Mouse (Mus musculus) neural tube, embryonic 12.5 days (tissue): Measurements from ENCODE around the gene Socs4. TPM values are rescaled to one million over a fixed set of nuclear protein-coding genes. Genes with fewer than 3 reads are reported as not detected.
A peak's percentile ranks its signal among the peaks of the same experiment; 100 is the strongest.

Source experiments
- ATAC-seq: fragments of 200-750 bp; cut with Nextera tagmentation; 2 replicates; pipeline ENCODE4 v1.8.0; 2017; ENCODE audit warnings: low read depth, mild to moderate bottlenecking, moderate TSS enrichment, moderate library complexity; ENCODE audit not compliant: low FRiP score
- H3K27ac ChIP-seq: fragments of 300-500 bp; sonication (generic); 2 replicates; pipeline ENCODE4 v1.5.1; 2016
- H3K27me3 ChIP-seq: fragments of 300-500 bp; sonication (generic); replicated peaks from 2 replicates; pipeline ENCODE4 v1.6.1; 2016; ENCODE audit warnings: mild to moderate bottlenecking
- H3K36me3 ChIP-seq: fragments of 300-500 bp; sonication (generic); 2 replicates; pipeline ENCODE4 v1.6.1; 2016; ENCODE audit warnings: mild to moderate bottlenecking
- H3K4me1 ChIP-seq: fragments of 300-500 bp; sonication (generic); 2 replicates; pipeline ENCODE4 v1.6.1; 2016
- H3K4me2 ChIP-seq: fragments of 300-500 bp; sonication (generic); replicated peaks from 2 replicates; pipeline ENCODE4 v1.6.1; 2016; ENCODE audit warnings: mild to moderate bottlenecking
- H3K4me3 ChIP-seq: fragments of 300-500 bp; sonication (generic); 2 replicates; pipeline ENCODE4 v1.5.1; 2016
- H3K9ac ChIP-seq: fragments of 300-500 bp; sonication (generic); 2 replicates; pipeline ENCODE4 v1.6.1; 2016; ENCODE audit warnings: mild to moderate bottlenecking
- H3K9me3 ChIP-seq: fragments of 300-500 bp; sonication (generic); 2 replicates; pipeline ENCODE4 v1.6.1; 2016; ENCODE audit warnings: mild to moderate bottlenecking
- WGBS: fragments of 180-500 bp; shearing (Covaris S2); methylation state at CpG from one replicate; pipeline ENCODE4 v1.1.7; 2016; 5-methylcytosine and 5-hydroxymethylcytosine counted together
- polyA plus RNA-seq: library from polyadenylated mRNA; unstranded; fragments of >200 nt; fragmentation: Nextera tagmentation; extraction: Ambion mirVana; gene quantifications from 2 replicates; pipeline ENCODE4 v1.2.1, GENCODE M21; 2016

The Socs4 gene
- polyA plus RNA-seq, 1 experiment from 2014 or later = 5.2 TPM

DNA sequence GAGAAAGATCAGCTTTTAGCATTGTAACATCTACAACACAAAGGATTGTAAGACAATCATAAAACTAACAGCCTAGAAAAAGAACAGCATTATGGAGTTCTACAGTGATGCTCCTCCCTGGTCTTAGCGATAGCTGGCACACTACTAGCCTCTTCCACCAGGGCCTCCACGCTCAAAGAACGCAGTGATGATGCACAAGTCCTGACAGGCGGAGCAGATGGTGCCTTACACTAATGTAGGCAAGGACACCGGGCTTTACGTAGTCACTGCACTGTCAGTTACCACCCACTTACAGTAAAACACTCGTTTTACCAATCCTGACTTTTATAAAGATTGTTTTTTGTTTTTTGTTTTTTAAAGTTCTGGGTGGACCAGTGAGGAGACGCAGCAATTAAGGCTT is 10.9 kb upstream of the Socs4 start:
- no peak overlapping the region for H3K27ac ChIP-seq
- no peaks in the 10 kb centered on the region for H3K9me3 ChIP-seq
- no peaks in the 10 kb centered on the region for H3K27me3 ChIP-seq
- H3K4me2 ChIP-seq = no peak overlapping the region
- peaks cover 35% of the 10 kb centered on the region for H3K36me3 ChIP-seq
- 91% methylated on average over 8 of the region's 8 CpGs for WGBS
- no peak overlapping the region for H3K4me3 ChIP-seq
- no peaks in the 10 kb centered on the region for H3K4me1 ChIP-seq
- ATAC-seq = no peak
- H3K9ac ChIP-seq = no peak overlapping the region

DNA sequence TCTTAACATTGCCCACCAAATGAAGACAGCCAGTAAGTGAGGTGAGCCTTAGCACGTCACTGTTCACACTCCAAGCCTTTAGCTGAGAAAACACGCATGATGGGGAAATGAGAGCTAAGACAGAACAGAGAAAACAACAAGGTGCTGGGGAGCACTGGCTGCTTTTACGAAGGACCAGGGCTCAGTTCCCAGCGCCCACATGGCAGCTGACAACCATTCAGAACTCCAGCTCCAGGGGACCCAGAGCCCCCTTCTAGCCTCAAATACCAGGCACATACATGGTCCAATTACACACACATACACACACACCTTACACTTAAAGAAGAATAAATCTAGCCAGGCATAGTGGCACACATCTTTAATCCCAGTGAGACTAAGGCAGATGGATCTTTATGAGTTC is 7.7 kb upstream of the Socs4 start:
- no peak overlapping the region for H3K27ac ChIP-seq
- ATAC-seq = no peak
- no peak overlapping the region for H3K4me3 ChIP-seq
- H3K9ac ChIP-seq = no peak overlapping the region
- peaks cover 51% of the 10 kb centered on the region for H3K36me3 ChIP-seq
- H3K4me2 ChIP-seq = no peak overlapping the region
- WGBS = 97% methylated on average over 4 of the region's 4 CpGs
- H3K27me3 ChIP-seq = no peaks in the 10 kb centered on the region
- no peaks in the 10 kb centered on the region for H3K9me3 ChIP-seq
- H3K4me1 ChIP-seq = no peaks in the 10 kb centered on the region

DNA sequence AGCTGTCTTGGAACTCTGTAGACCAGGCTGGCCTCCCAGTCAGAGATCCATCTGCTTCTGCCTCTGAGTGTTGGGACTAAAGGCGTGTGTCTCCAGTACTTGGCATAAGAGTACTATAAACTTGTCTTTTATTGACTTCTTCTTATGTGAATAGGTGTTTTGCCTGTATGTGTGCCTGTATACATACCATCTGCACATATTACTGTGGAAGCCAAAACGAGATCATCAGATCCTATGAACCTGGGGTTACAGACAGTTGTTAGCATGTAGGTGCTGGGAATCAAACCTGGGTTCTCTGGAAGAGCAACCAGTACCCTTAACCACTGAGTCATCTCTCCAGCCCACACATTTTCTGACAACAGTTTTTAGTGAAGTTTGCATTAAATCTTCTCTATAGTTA is 7.0 kb upstream of the Socs4 start:
- no peak overlapping the region for H3K4me3 ChIP-seq
- no peaks in the 10 kb centered on the region for H3K4me1 ChIP-seq
- H3K27me3 ChIP-seq = no peaks in the 10 kb centered on the region
- no peak overlapping the region for H3K27ac ChIP-seq
- no peak for ATAC-seq
- no peak overlapping the region for H3K9ac ChIP-seq
- 93% methylated on average over 2 of the region's 2 CpGs for WGBS
- no peak overlapping the region for H3K4me2 ChIP-seq
- H3K36me3 ChIP-seq = peaks cover 51% of the 10 kb centered on the region
- no peaks in the 10 kb centered on the region for H3K9me3 ChIP-seq

DNA sequence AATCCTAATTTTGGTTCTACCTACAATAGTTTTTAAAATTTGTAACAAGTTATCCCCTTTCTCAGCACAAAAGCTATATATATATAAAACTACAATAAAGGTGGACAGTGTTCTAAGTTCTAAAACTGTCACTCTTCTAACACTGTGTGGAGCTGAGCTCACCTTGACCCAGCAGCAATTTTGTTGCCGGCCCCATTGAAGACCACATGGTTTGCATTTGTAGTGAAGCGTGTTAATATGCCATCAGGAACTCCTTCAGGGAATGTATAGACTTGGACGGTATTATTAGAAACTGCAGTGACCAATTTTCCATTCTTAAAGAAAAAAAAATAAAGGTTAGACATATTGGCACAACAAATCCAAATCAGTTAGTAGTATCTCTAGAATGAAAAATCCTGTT is 3.0 kb upstream of the Socs4 start:
- Histone ChIP-seq H3K4me3 (no peak overlapping the region), H3K4me2 (no peak overlapping the region), H3K4me1 (peaks cover 10% of the 10 kb centered on the region), H3K27ac (no peak overlapping the region), H3K9me3 (no peaks in the 10 kb centered on the region), H3K27me3 (no peaks in the 10 kb centered on the region), H3K9ac (no peak overlapping the region), H3K36me3 (peaks cover 31% of the 10 kb centered on the region)
- no peak for ATAC-seq
- 85% methylated on average over 3 of the region's 3 CpGs for WGBS

DNA sequence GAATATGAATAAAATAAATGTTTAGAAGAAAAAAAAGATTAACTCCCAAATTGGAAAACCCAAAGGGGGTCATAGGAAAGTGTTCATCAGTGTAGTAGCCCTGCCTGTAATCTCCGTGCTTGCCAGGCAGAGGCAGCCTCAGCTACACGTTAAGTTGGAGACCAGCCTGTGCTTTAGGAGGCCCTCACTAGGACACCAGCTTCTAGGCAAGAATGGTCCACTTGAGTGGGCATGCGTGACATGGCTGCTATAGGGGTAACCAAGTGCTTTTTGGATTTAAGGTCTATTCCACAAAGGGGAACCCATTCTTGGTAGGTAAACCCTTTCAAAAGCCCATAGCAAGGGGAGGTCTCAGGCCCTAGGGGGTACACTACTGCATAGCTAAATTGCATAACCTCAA is 1.3 kb upstream of the Socs4 start:
- Histone ChIP-seq H3K4me3 (peak overlapping the region; percentile 11), H3K9me3 (no peaks in the 10 kb centered on the region), H3K36me3 (peaks cover 19% of the 10 kb centered on the region; the same call in 1 of the 2 replicates), H3K27ac (no peak overlapping the region), H3K27me3 (no peaks in the 10 kb centered on the region), H3K4me2 (peak overlapping the region; percentile 71), H3K9ac (no peak overlapping the region), H3K4me1 (peaks cover 10% of the 10 kb centered on the region)
- 24% methylated on average over 3 of the region's 3 CpGs for WGBS
- ATAC-seq = no peak

DNA sequence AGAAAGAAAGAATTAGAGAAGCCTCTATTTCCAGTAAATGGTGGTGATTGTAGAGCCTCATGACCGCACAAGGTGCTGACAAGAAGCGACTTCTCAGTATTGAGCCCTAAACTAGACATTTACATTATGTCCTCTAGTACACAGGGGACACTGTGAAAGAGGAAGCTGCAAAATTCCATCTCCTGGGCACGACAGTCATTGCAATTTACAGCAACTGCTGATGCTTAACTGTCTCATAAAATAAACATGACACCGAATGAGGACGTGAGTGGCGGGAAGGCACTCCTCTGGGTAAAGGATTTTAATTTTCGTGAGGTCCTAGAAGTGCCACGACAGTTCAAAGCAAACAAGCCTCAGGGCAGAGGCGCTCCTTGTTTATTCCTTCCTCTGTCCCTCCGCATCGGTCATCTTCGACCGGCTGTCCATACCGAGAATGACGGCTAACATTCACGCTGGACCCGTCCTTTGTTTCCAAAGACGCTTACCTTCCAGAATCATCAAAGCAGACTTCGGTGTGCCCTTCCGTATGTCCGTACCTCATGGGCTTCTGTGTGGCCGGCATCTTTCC is 611 bp upstream of the Socs4 start:
- ATAC-seq = peak; percentile 37

DNA sequence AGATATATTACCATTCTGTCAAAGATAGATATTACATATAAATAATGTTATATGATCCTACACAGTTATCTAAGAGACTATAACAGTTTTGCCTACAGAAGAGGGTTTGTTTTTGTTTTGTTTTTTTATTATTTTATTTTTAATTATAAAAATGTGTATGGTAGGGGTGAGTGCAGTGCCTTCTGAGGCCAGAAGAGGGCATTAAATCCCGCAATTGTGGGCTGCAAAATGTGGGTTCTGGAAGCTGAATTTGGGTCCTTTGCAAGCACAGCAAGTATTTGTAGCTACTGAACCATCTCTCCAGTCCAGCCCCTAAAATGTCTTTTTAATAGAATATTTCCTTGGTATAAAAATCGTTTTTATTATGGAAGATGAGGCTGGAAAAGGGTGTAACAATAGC is 2.3 kb downstream of the Socs4 start:
- Histone ChIP-seq H3K9me3 (no peaks in the 10 kb centered on the region), H3K4me1 (peaks cover 10% of the 10 kb centered on the region), H3K9ac (no peak overlapping the region), H3K27ac (no peak overlapping the region), H3K4me3 (no peak overlapping the region), H3K4me2 (no peak overlapping the region), H3K36me3 (no peaks in the 10 kb centered on the region), H3K27me3 (no peaks in the 10 kb centered on the region)
- WGBS = 81% methylated on average over 2 of the region's 2 CpGs
- ATAC-seq = no peak

More for the DNA sequence above, 611 bp upstream of the Socs4 start:
- 1% methylated on average over 22 of the region's 22 CpGs for WGBS
- peak overlapping the region; percentile 85 for H3K9ac ChIP-seq
- peaks cover 10% of the 10 kb centered on the region for H3K4me1 ChIP-seq
- peaks cover 16% of the 10 kb centered on the region; the same call in 1 of the 2 replicates for H3K36me3 ChIP-seq
- 0 out of 2 replicates have a peak overlapping the region, but pooled peaks have one; percentile 90 for H3K27ac ChIP-seq
- no peaks in the 10 kb centered on the region for H3K27me3 ChIP-seq
- peak overlapping the region; percentile 71 for H3K4me2 ChIP-seq
- H3K9me3 ChIP-seq = no peaks in the 10 kb centered on the region
- H3K4me3 ChIP-seq = peak overlapping the region; percentile 78

DNA sequence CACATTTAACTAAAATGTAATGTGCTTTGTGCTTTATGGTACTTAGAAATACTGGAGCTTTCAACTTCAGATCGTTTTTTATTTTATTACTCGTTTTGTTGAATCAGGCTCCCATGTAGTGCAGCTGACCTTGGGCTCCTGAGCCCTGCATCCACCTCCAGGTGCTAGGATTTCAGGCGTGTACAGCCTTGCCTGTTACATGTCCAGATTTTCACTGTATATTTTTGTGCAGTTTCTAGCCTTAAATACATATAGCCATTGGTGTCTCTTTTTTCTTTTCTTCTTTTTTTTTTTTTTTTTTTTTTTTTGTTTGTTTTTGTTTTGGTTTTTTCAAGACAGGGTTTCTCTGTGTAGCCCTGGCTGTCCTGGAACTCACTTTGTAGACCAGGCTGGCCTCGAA is 4.8 kb downstream of the Socs4 start:
- Histone ChIP-seq H3K4me1 (peaks cover 6% of the 10 kb centered on the region), H3K36me3 (no peaks in the 10 kb centered on the region), H3K9me3 (no peaks in the 10 kb centered on the region), H3K27ac (no peak overlapping the region), H3K9ac (no peak overlapping the region), H3K27me3 (no peaks in the 10 kb centered on the region), H3K4me2 (no peak overlapping the region), H3K4me3 (no peak overlapping the region)
- no peak for ATAC-seq
- 95% methylated on average over 4 of the region's 4 CpGs for whole genome bisulfite sequencing

DNA sequence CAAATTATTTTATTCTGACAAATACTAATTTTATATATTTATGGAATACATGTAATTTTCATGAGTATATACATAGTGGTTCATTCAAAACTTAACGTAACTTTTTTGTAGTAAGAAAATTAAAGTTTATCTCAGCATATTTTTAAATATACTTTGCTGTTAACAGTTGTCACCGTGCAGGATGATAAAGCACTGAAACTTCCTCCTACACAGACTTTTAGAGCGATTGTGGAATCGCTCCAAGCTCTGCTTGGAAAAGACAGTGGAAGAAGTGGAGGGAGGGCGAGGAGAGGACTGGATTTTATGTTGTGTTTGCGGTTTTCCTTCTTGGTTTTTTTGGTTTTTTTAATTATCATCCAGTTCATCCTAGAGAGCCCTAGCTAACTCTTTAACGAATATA is 6.8 kb downstream of the Socs4 start:
- Histone ChIP-seq H3K4me3 (no peak overlapping the region), H3K27ac (no peak overlapping the region), H3K4me1 (no peaks in the 10 kb centered on the region), H3K36me3 (no peaks in the 10 kb centered on the region), H3K27me3 (no peaks in the 10 kb centered on the region), H3K9me3 (no peaks in the 10 kb centered on the region), H3K4me2 (no peak overlapping the region), H3K9ac (no peak overlapping the region)
- 94% methylated on average over 7 of the region's 7 CpGs for WGBS
- ATAC-seq = no peak

DNA sequence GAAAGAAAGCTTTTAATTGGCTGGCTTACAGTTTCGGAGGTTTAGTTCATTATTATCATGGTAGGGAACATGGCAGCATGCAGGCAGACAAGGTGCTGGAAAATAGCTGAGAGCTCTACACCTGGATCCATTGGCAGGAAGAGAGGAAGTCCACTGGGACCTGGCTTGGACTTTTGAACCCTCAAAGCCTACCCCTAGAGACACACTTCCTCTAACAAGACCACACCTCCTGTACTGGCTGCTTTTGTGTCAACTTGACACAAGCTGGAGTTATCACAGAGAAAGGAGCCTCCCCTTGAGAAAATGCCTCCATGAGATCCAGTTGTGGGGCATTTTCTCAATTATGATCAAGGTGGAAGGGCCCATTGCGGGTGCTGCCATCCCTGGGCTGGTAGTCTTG is 8.5 kb downstream of the Socs4 start:
- no peaks in the 10 kb centered on the region for H3K4me1 ChIP-seq
- WGBS = 97% methylated on average over 2 of the region's 2 CpGs

DNA sequence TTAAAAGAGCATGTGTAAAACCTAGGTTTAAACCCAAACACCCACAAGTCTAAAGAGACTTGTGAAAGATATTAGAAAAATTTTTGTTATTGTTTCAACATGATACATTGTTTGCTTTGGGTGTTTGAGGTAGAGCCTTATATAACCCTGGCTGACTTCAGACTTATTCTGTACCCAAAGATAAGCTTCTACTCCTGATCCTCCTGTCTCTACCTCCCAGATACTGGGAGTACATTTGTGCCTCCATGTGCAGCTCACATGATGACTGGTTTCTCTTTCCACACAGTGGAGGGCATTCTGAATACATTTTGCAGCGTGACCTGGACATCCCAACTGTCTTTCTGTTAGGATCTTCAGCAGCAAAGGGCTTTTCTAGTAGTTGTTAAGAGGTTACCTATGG is 9.5 kb downstream of the Socs4 start:
- Histone ChIP-seq H3K4me3 (no peak overlapping the region), H3K9ac (no peak overlapping the region), H3K36me3 (peaks cover 9% of the 10 kb centered on the region; the same call in 1 of the 2 replicates), H3K27me3 (no peaks in the 10 kb centered on the region), H3K9me3 (no peaks in the 10 kb centered on the region), H3K4me2 (no peak overlapping the region), H3K27ac (no peak overlapping the region), H3K4me1 (no peaks in the 10 kb centered on the region)
- ATAC-seq = no peak
- 91% methylated on average over 1 of the region's 1 CpGs for WGBS

More for the DNA sequence above, 8.5 kb downstream of the Socs4 start:
- H3K4me3 ChIP-seq = no peak overlapping the region
- H3K27me3 ChIP-seq = no peaks in the 10 kb centered on the region
- no peak overlapping the region for H3K4me2 ChIP-seq
- no peak overlapping the region for H3K27ac ChIP-seq
- no peak for ATAC-seq
- no peaks in the 10 kb centered on the region for H3K9me3 ChIP-seq
- H3K9ac ChIP-seq = no peak overlapping the region
- H3K36me3 ChIP-seq = peaks cover 5% of the 10 kb centered on the region; the same call in 1 of the 2 replicates

DNA sequence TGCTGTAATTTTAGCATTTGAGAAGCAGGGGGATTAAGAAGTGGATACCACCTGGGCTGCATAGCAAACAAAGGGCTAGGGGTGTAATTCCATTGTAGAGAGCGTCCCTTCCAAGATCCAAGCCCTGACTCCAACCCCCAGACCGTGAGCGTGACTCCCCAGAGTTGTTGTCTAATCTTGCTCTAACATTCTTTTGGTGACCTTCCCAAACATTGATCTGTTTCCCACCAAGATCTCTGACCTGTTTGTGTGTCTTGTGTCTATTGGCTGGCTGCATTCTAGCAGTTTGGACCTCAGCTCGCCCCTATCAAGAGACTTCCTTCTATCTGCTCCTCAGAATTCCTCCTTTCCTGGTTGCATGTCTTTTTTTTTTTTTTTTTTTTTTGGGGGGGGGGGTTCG is 10.3 kb downstream of the Socs4 start:
- Histone ChIP-seq H3K4me3 (no peak overlapping the region), H3K9ac (no peak overlapping the region), H3K27ac (no peak overlapping the region), H3K27me3 (no peaks in the 10 kb centered on the region), H3K4me1 (no peaks in the 10 kb centered on the region), H3K36me3 (peaks cover 9% of the 10 kb centered on the region; the same call in 1 of the 2 replicates), H3K4me2 (no peak overlapping the region), H3K9me3 (no peaks in the 10 kb centered on the region)
- 96% methylated on average over 5 of the region's 5 CpGs for WGBS
- ATAC-seq = no peak

DNA sequence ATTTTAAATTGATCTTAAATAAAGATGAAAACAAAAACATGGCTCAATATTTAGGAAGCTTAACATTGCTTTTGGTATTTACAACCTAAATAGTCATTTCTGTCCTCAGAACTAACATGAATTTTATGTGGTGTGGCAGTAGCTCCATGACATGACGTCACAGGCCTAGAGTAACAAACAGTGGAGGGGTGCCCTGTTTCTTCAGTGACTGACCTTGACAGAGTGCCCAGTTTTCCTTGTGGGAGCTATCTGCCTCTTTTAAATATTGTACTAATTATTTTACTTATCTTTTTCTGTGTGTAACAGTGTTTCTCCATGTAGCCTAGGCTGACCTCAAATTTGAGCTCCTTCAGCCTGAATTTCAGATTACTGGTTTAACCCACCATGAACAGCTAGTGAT is 15.0 kb downstream of the Socs4 start:
- no peaks in the 10 kb centered on the region for H3K4me1 ChIP-seq
- 88% methylated on average over 1 of the region's 1 CpGs for WGBS
- no peaks in the 10 kb centered on the region for H3K9me3 ChIP-seq
- no peak overlapping the region for H3K4me2 ChIP-seq
- H3K27ac ChIP-seq = no peak overlapping the region
- peaks cover 9% of the 10 kb centered on the region; the same call in 1 of the 2 replicates for H3K36me3 ChIP-seq
- ATAC-seq = no peak
- no peaks in the 10 kb centered on the region for H3K27me3 ChIP-seq
- H3K4me3 ChIP-seq = no peak overlapping the region
- H3K9ac ChIP-seq = no peak overlapping the region
